Mouse (Mus musculus) heart, embryonic 13.5 days (tissue): ENCODE data around the gene Unc50. TPM values are rescaled to one million over a fixed set of nuclear protein-coding genes. Genes with fewer than 3 reads are reported as not detected.

Experiments
- ATAC-seq: fragments of 200-750 bp; cut with Nextera tagmentation; 2 replicates; pipeline ENCODE4 v1.8.0; 2017; ENCODE audit warnings: moderate TSS enrichment; ENCODE audit not compliant: insufficient number of reproducible peaks, low FRiP score, low TSS enrichment; ENCODE audit errors: extremely low read depth
- H3K27ac ChIP-seq: fragments of 300-500 bp; sonication (generic); replicated peaks from 2 replicates; pipeline ENCODE4 v1.5.1; 2015; ENCODE audit warnings: moderate library complexity, mild to moderate bottlenecking, inconsistent platforms
- H3K27me3 ChIP-seq: fragments of 300-500 bp; sonication (generic); replicated peaks from 2 replicates; pipeline ENCODE4 v1.6.1; 2015; ENCODE audit warnings: mild to moderate bottlenecking, inconsistent platforms
- H3K36me3 ChIP-seq: fragments of 300-500 bp; sonication (generic); 2 replicates; pipeline ENCODE4 v1.6.1; 2015; ENCODE audit warnings: mild to moderate bottlenecking, inconsistent platforms
- H3K4me1 ChIP-seq: fragments of 300-500 bp; sonication (generic); 2 replicates; pipeline ENCODE4 v1.6.1; 2015; ENCODE audit warnings: inconsistent platforms
- H3K4me2 ChIP-seq: fragments of 300-500 bp; sonication (generic); 2 replicates; pipeline ENCODE4 v1.6.1; 2015; ENCODE audit warnings: inconsistent platforms, mild to moderate bottlenecking, moderate library complexity
- H3K4me3 ChIP-seq: fragments of 300-500 bp; sonication (generic); 2 replicates; pipeline ENCODE4 v1.5.1; 2015; ENCODE audit warnings: moderate library complexity, mild to moderate bottlenecking, inconsistent platforms
- H3K9ac ChIP-seq: fragments of 300-500 bp; sonication (generic); 2 replicates; pipeline ENCODE4 v1.6.1; 2015; ENCODE audit warnings: inconsistent platforms, mild to moderate bottlenecking, moderate library complexity
- H3K9me3 ChIP-seq: fragments of 300-500 bp; sonication (generic); 2 replicates; pipeline ENCODE4 v1.6.1; 2016; ENCODE audit warnings: inconsistent platforms
- WGBS: fragments of 180-500 bp; shearing (Covaris S2); methylation state at CpG from one replicate; pipeline ENCODE4 v1.1.7; 2015; ENCODE audit warnings: mixed read lengths; 5-methylcytosine and 5-hydroxymethylcytosine counted together
- polyA plus RNA-seq: library from polyadenylated mRNA; unstranded; fragments of >200 nt; fragmentation: Nextera tagmentation; extraction: Ambion mirVana; gene quantifications from 2 replicates; pipeline ENCODE4 v1.2.1, GENCODE M21; 2015

Unc50 gene
- polyA plus RNA-seq, 1 experiment from 2014 or later: 75.9 TPM

GRCm38 (mm10) chr1:37448361-37449095 is 18.6 kb downstream of the Unc50 start:
- Histone ChIP-seq H3K4me3 (no peak overlapping the region), H3K9me3 (no peaks in the 10 kb centered on the region), H3K27ac (no peak overlapping the region), H3K9ac (no peak overlapping the region), H3K36me3 (peaks cover 5% of the 10 kb centered on the region; the same call in 1 of the 2 replicates), H3K4me1 (no peaks in the 10 kb centered on the region), H3K4me2 (no peak overlapping the region), H3K27me3 (no peaks in the 10 kb centered on the region)
- 69% methylated on average over 10 of the region's 10 CpGs for WGBS
- no peak for ATAC-seq

- Histone ChIP-seq H3K4me2 (no peak overlapping the region), H3K36me3 (no peaks in the 10 kb centered on the region), H3K9ac (no peak overlapping the region), H3K4me3 (no peak overlapping the region), H3K9me3 (no peaks in the 10 kb centered on the region), H3K27me3 (no peaks in the 10 kb centered on the region), H3K4me1 (no peaks in the 10 kb centered on the region), H3K27ac (no peak overlapping the region)
- 85% methylated on average over 8 of the region's 8 CpGs for WGBS
- no peak for ATAC-seq
Measured at GRCm38 (mm10) chr1:37451270-37451669, 21.3 kb downstream of the Unc50 start.

- H3K36me3 ChIP-seq: no peaks in the 10 kb centered on the region
- no peak for ATAC-seq
- H3K4me1 ChIP-seq: 0 out of 2 replicates have a peak, but pooled peaks cover 3% of the 10 kb centered on the region
- no peak overlapping the region for H3K4me3 ChIP-seq
- no peak overlapping the region for H3K4me2 ChIP-seq
- 86% methylated on average over 7 of the region's 7 CpGs for WGBS
- no peak overlapping the region for H3K27ac ChIP-seq
- no peaks in the 10 kb centered on the region for H3K9me3 ChIP-seq
- no peak overlapping the region for H3K9ac ChIP-seq
- no peaks in the 10 kb centered on the region for H3K27me3 ChIP-seq
Measured at GRCm38 (mm10) chr1:37457546-37457945, 27.6 kb downstream of the Unc50 start.

DNA sequence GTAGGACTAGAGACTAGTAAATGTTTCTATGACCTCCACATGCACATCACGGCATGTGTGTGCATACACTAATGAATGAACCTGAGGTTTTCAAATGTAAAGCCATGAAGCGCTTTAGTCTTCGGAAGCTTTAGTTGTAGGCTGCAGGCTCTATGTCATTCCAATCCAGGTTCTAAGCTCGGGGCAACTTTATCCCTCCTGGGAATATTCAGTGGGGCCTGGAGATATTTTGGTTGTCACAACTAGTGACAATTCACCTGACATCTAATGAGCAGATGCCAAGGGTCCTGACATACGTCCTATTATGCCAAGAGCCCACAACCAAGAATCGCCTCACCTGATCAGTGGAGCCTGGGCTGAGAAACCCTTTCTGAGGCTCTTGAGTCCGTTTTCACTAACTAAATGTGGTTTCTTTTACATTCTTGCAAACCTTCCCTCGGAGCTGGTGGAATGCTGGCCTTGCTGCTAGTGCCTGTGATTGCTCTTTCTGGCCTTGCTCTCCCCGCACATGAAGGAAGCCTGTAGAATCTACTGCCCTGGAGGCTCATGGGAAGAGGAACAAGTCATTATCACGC is 35.0 kb downstream of the Unc50 start:
- Histone ChIP-seq H3K4me1 (peaks cover 4% of the 10 kb centered on the region; the same call in 1 of the 2 replicates), H3K9me3 (no peaks in the 10 kb centered on the region), H3K4me3 (no peak overlapping the region), H3K27me3 (no peaks in the 10 kb centered on the region), H3K9ac (no peak overlapping the region), H3K36me3 (0 out of 2 replicates have a peak, but pooled peaks cover 4% of the 10 kb centered on the region), H3K4me2 (no peak overlapping the region), H3K27ac (no peak overlapping the region)
- 69% methylated on average over 10 of the region's 10 CpGs for WGBS
- no peak for ATAC-seq

DNA sequence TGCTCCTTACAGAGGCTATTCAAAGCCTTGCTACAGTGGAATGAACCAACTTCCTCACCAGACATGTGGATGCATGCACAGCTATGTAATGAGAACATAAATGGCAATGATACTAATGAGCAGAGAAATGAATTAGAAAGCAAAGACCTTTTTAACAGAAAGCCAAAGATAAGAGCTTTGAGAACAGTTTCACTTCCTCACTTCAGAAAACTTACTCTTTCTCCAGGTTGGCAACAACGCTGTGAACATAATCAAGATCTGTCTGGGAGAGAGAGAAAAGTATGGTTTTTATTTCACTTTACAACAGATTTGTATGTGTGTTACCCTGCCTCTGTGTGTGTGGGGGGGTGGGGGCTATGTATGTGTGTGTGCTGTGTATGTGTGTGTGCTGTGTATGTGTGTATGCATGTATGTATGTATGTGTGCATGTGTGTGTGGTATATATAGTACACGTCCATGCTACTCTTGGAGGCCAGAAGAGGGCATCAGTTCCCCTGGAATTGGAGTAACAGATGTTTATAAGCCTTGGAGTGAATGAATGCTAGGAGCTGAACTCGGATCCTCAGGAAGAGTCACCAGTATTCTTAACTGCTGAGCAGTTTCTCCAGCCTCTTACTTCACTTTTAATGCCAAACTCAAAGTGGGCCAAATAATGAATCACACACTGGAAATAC is 36.5 kb downstream of the Unc50 start:
- no peak for ATAC-seq
- Histone ChIP-seq H3K36me3 (0 out of 2 replicates have a peak, but pooled peaks cover 4% of the 10 kb centered on the region), H3K4me1 (peaks cover 4% of the 10 kb centered on the region; the same call in 1 of the 2 replicates), H3K4me3 (no peak overlapping the region), H3K4me2 (no peak overlapping the region), H3K27me3 (no peaks in the 10 kb centered on the region), H3K9ac (no peak overlapping the region), H3K27ac (no peak overlapping the region), H3K9me3 (no peaks in the 10 kb centered on the region)
- WGBS: 81% methylated on average over 3 of the region's 3 CpGs

- ATAC-seq: no peak
- WGBS: 75% methylated on average over 4 of the region's 4 CpGs
- Histone ChIP-seq H3K9me3 (no peaks in the 10 kb centered on the region), H3K9ac (no peak overlapping the region), H3K36me3 (0 out of 2 replicates have a peak, but pooled peaks cover 4% of the 10 kb centered on the region), H3K4me2 (no peak overlapping the region), H3K27ac (no peak overlapping the region), H3K4me1 (peaks cover 4% of the 10 kb centered on the region; the same call in 1 of the 2 replicates), H3K4me3 (no peak overlapping the region), H3K27me3 (no peaks in the 10 kb centered on the region)
Measured at GRCm38 (mm10) chr1:37467806-37468205, 37.9 kb downstream of the Unc50 start.

DNA sequence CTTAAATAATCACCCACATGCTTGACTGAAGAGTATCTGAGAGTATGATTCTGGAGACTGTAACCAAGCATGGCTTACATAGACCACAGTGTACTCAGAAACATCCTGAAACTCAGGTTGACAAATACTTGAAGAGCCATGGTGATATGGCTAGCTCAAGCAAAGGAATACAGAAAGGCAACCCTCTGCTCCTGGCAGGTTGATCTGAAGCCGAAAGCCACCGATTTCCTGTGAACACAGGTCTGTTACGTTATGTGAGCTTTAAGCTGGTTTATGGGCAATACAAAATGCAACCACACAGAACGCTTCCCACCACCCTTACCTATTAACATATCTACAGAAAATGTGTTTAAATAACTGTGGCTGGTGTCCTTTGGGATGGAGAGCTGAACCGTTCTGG is 39.1 kb downstream of the Unc50 start:
- 77% methylated on average over 5 of the region's 5 CpGs for WGBS
- H3K36me3 ChIP-seq: 0 out of 2 replicates have a peak, but pooled peaks cover 4% of the 10 kb centered on the region

GRCm38 (mm10) chr1:37471179-37472148 is 41.5 kb downstream of the Unc50 start:
- 67% methylated on average over 6 of the region's 6 CpGs for WGBS
- Histone ChIP-seq H3K27me3 (no peaks in the 10 kb centered on the region), H3K9ac (no peak overlapping the region), H3K9me3 (no peaks in the 10 kb centered on the region), H3K4me2 (no peak overlapping the region), H3K4me1 (peaks cover 7% of the 10 kb centered on the region; the same call in 1 of the 2 replicates), H3K27ac (no peak overlapping the region), H3K4me3 (no peak overlapping the region), H3K36me3 (0 out of 2 replicates have a peak, but pooled peaks cover 4% of the 10 kb centered on the region)
- ATAC-seq: no peak

More for the DNA sequence above, 39.1 kb downstream of the Unc50 start:
- no peaks in the 10 kb centered on the region for H3K27me3 ChIP-seq
- H3K27ac ChIP-seq: no peak overlapping the region
- H3K9ac ChIP-seq: no peak overlapping the region
- no peaks in the 10 kb centered on the region for H3K9me3 ChIP-seq
- peaks cover 8% of the 10 kb centered on the region for H3K4me1 ChIP-seq
- no peak for ATAC-seq
- H3K4me3 ChIP-seq: no peak overlapping the region
- no peak overlapping the region for H3K4me2 ChIP-seq

- 80% methylated on average over 10 of the region's 10 CpGs for WGBS
- H3K4me3 ChIP-seq: no peak overlapping the region
- H3K27ac ChIP-seq: no peak overlapping the region
- no peak overlapping the region for H3K9ac ChIP-seq
- no peak overlapping the region for H3K4me2 ChIP-seq
- H3K27me3 ChIP-seq: no peaks in the 10 kb centered on the region
- ATAC-seq: no peak
- peaks cover 17% of the 10 kb centered on the region for H3K4me1 ChIP-seq
- H3K9me3 ChIP-seq: no peaks in the 10 kb centered on the region
- 0 out of 2 replicates have a peak, but pooled peaks cover 2% of the 10 kb centered on the region for H3K36me3 ChIP-seq
Measured at GRCm38 (mm10) chr1:37473251-37473650, 43.3 kb downstream of the Unc50 start.

DNA sequence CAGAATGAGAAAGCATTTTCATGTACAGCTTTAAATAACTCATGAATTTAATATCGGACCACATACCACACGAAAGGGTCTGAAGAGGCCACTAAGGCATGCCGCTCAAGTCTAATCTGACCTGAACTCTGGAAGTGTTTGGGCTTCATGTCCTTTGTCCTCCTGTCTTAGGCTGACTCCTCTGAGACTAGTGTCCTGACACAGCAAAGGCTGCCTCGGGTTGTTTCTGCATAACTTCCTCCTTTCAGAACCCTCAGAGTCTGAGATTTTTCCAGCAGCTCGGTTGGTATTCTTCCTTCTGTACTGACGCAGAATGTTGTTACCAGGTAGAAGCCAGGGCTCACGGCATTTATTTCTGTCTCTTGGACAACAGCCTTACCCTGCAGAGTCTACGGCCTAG is 44.1 kb downstream of the Unc50 start:
- peaks cover 25% of the 10 kb centered on the region for H3K4me1 ChIP-seq
- H3K36me3 ChIP-seq: no peaks in the 10 kb centered on the region
- H3K9ac ChIP-seq: 0 out of 2 replicates have a peak overlapping the region, but pooled peaks have one; percentile 30
- 48% methylated on average over 8 of the region's 8 CpGs for WGBS
- H3K4me3 ChIP-seq: no peak overlapping the region
- H3K27me3 ChIP-seq: no peaks in the 10 kb centered on the region
- no peak overlapping the region for H3K4me2 ChIP-seq
- peak overlapping the region; percentile 37 for H3K27ac ChIP-seq
- H3K9me3 ChIP-seq: no peaks in the 10 kb centered on the region
- ATAC-seq: no peak
